Mouse (Mus musculus): ENCODE measurements around the gene B9d2.

Gene B9d2

DNA sequence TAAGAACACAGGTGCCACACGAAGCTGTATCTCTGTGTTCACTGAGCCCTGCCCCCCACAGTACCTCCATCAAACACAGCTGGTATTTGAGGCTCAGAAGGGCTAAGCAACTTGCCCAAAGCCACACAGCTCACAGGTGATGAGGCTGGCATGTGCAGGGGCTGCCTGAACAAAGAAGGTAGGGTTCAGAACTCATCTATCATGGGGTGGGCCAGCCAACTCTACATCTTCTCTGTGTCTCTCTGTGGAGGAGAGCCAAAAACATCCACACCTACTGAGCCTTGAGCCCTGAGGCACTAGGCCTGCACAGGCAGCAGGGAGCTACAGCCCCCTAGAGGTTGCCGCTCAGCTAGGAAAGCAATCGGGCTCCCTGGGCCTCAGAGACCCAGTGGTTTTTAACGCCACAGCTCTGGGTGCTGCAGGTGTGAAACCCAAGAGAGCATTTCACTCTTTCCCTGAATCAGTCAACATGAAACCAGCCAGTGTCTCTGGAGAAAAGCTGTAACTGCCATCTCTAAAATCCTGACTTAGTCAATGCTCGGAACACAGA is 32.9 kb upstream of the B9d2 start:
- TF ChIP-seq CTCF (conservative IDR thresholded peaks at IDR 0.05; ENCODE audit: low read length) (peak; percentile 30), POU5F1 (IDR thresholded peaks at IDR 0.05; ENCODE audit: borderline replicate concordance, low read length) (no peak)

DNA sequence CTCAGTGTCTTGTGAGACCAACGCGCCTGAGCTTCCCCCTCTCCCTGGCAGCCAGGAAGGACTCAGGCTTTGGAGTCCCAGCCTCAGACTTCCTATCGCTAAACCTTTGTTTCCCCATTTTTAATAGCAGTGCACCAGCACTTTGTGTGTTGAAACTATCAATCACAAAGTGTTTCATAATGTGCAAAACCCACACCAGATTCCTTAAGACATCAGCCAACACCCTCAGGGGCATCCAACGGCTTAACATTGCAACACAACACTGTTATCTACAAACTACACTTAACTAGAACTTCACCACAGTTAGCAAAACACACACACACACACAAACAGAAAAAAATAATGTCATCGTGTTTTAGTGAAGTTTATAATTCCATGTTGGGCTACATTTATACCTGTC is 30.7 kb upstream of the B9d2 start:
- no peaks in the 10 kb centered on the region for H3K9me3 ChIP-seq (ENCODE audit: low read length)
- peaks cover 62% of the 10 kb centered on the region for H3K36me3 ChIP-seq (ENCODE audit: insufficient read depth, low read length)
- H3K4me3 ChIP-seq (replicated peaks; ENCODE audit: low read length): no peak overlapping the region
- H3K4me1 ChIP-seq (replicated peaks; ENCODE audit: low read depth, low read length): peaks cover 88% of the 10 kb centered on the region
- TF ChIP-seq NANOG (IDR thresholded peaks at IDR 0.05; ENCODE audit: borderline replicate concordance, low read length) (no peak), POU5F1 (IDR thresholded peaks at IDR 0.05; ENCODE audit: borderline replicate concordance, low read length) (no peak), CTCF (conservative IDR thresholded peaks at IDR 0.05; ENCODE audit: low read length) (no peak)
- H3K27me3 ChIP-seq (ENCODE audit: insufficient read depth, low read length): no peaks in the 10 kb centered on the region

More for the DNA sequence above, 32.9 kb upstream of the B9d2 start:
- Histone ChIP-seq H3K27me3 (ENCODE audit: insufficient read depth, low read length) (no peaks in the 10 kb centered on the region), H3K4me1 (replicated peaks; ENCODE audit: low read depth, low read length) (peaks cover 89% of the 10 kb centered on the region), H3K4me3 (replicated peaks; ENCODE audit: low read length) (no peak overlapping the region), H3K36me3 (ENCODE audit: insufficient read depth, low read length) (peaks cover 50% of the 10 kb centered on the region), H3K9me3 (ENCODE audit: low read length) (no peaks in the 10 kb centered on the region)

DNA sequence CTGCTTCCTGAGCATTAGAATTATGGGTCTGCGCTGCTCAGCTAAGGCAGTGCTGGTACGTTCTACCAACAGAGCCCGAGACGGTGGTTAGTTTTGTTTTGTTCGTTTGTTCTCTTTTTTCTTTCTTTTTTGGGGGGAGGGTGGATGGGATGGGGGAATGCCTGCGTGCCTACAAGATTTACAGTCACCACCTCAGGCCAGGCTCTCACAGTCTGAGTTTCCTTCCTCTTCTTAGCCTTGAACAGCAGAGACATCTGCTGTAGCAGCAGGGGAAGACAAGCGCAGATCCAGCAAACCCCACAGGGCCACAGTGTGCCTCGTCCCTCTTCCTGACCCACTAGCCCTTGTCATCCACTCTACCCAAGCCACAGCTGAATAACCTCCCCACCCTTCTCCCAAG is 29.3 kb upstream of the B9d2 start:
- TF ChIP-seq POU5F1 (IDR thresholded peaks at IDR 0.05; ENCODE audit: borderline replicate concordance, low read length): no peak
- no peak for TF ChIP-seq CTCF (conservative IDR thresholded peaks at IDR 0.05; ENCODE audit: low read length)
- TF ChIP-seq NANOG (IDR thresholded peaks at IDR 0.05; ENCODE audit: borderline replicate concordance, low read length): no peak
- H3K36me3 ChIP-seq (ENCODE audit: insufficient read depth, low read length): peaks cover 48% of the 10 kb centered on the region
- H3K4me3 ChIP-seq (replicated peaks; ENCODE audit: low read length): peak overlapping the region; percentile 23
- H3K27me3 ChIP-seq (ENCODE audit: insufficient read depth, low read length): no peaks in the 10 kb centered on the region
- H3K4me1 ChIP-seq (replicated peaks; ENCODE audit: low read depth, low read length): peaks cover 88% of the 10 kb centered on the region
- H3K9me3 ChIP-seq (ENCODE audit: low read length): no peaks in the 10 kb centered on the region

DNA sequence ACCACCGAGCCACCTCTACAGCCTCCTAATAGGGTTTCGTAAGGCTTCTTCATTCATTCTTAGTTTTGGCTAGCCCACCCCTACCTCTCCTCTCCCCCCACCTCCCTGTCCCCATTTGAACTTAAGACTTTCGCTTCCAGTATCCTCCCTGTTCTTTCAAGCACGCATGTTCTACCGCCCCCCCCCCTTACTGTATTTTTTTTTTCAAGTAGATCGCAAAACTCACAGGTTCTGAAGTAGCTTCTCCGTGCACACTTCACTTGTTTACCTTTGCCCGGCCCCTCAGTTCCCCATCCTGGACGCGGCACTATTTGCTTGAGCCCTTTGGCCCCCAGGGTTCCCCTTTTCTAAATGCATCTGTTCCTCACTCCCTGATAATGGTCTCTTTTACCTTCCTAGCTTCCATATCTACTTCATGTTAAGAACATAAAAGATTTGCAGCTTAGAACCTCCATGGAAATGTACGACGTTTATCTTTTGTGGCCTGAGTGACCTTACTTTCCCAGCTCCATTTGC is 28.3 kb upstream of the B9d2 start:
- Histone ChIP-seq H3K36me3 (ENCODE audit: insufficient read depth, low read length) (peaks cover 39% of the 10 kb centered on the region), H3K4me1 (replicated peaks; ENCODE audit: low read depth, low read length) (peaks cover 88% of the 10 kb centered on the region), H3K4me3 (replicated peaks; ENCODE audit: low read length) (no peak overlapping the region), H3K9me3 (ENCODE audit: low read length) (no peaks in the 10 kb centered on the region), H3K27me3 (ENCODE audit: insufficient read depth, low read length) (no peaks in the 10 kb centered on the region)
- no peak for TF ChIP-seq CTCF (conservative IDR thresholded peaks at IDR 0.05; ENCODE audit: low read length)
- no peak for TF ChIP-seq POU5F1 (IDR thresholded peaks at IDR 0.05; ENCODE audit: borderline replicate concordance, low read length)
- no peak for TF ChIP-seq NANOG (IDR thresholded peaks at IDR 0.05; ENCODE audit: borderline replicate concordance, low read length)

DNA sequence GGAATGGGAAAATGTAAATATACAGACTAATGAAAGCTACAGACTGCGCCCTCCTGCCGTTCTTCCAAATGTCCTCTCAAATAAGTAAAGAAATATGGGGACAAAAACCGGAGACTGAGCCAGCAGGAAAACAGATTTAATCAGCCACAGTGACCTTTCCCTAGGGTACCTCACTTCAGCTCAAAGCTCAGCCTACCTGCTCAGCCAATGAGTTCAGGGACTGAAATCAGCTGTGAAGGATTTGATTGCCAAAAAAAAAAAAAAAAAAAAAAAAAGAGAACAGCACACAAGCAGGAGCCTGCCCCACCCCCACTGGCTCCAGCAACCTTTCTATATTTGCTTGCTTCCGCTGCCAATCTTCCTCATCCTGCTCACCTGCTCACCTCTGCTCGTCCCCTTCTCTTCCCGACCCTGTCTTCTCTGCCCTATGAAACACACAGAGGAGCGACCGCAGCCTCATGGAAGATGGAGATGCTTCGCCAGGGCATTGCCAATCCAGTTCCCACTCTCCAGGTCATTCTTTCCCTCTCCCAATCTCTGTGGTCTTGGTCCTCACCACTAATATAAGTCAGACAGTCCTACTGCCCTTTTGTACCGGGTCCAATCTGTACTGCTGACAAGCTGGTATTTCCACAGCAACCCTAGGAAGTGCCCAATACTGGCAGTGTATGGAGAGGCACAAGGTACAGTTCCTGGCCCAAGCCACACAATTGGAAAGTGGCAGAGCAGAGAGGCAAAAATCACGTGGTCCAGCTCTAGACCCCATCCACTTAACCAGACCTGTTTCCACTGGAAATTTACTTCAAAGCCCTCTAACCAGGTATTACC is 24.8 kb upstream of the B9d2 start:
- Histone ChIP-seq H3K9me3 (ENCODE audit: low read length) (no peaks in the 10 kb centered on the region), H3K4me3 (replicated peaks; ENCODE audit: low read length) (peak overlapping the region; percentile 50), H3K4me1 (replicated peaks; ENCODE audit: low read depth, low read length) (peaks cover 80% of the 10 kb centered on the region), H3K27me3 (ENCODE audit: insufficient read depth, low read length) (no peaks in the 10 kb centered on the region), H3K36me3 (ENCODE audit: insufficient read depth, low read length) (peaks cover 32% of the 10 kb centered on the region)
- TF ChIP-seq CTCF (conservative IDR thresholded peaks at IDR 0.05; ENCODE audit: low read length) (no peak), POU5F1 (IDR thresholded peaks at IDR 0.05; ENCODE audit: borderline replicate concordance, low read length) (no peak), NANOG (IDR thresholded peaks at IDR 0.05; ENCODE audit: borderline replicate concordance, low read length) (no peak)

DNA sequence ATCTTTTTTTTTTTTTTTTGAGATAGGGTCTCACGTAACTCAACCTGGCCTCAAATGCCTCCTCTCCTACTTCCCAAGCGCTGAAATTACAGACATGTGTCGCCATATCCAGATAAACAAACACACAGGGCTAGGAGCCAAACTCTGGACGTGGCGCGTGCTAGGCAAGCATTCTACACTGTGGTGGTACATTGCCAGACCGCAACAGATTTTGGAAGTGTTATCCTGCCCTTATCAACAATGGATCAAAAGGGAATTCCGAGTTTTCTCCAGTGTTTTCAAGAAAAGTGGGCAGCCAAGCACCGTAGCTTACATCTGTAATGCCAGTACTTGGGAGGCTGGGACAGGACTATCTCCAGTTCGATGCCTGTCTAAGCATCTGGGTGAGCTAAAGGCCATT is 22.8 kb upstream of the B9d2 start:
- H3K9me3 ChIP-seq (ENCODE audit: low read length): no peaks in the 10 kb centered on the region
- H3K27me3 ChIP-seq (ENCODE audit: insufficient read depth, low read length): no peaks in the 10 kb centered on the region
- H3K4me1 ChIP-seq (replicated peaks; ENCODE audit: low read depth, low read length): peaks cover 82% of the 10 kb centered on the region
- H3K36me3 ChIP-seq (ENCODE audit: insufficient read depth, low read length): peaks cover 45% of the 10 kb centered on the region
- peak overlapping the region; percentile 89 for H3K4me3 ChIP-seq (replicated peaks; ENCODE audit: low read length)
- TF ChIP-seq CTCF (conservative IDR thresholded peaks at IDR 0.05; ENCODE audit: low read length) (no peak), NANOG (IDR thresholded peaks at IDR 0.05; ENCODE audit: borderline replicate concordance, low read length) (no peak), POU5F1 (IDR thresholded peaks at IDR 0.05; ENCODE audit: borderline replicate concordance, low read length) (no peak)

DNA sequence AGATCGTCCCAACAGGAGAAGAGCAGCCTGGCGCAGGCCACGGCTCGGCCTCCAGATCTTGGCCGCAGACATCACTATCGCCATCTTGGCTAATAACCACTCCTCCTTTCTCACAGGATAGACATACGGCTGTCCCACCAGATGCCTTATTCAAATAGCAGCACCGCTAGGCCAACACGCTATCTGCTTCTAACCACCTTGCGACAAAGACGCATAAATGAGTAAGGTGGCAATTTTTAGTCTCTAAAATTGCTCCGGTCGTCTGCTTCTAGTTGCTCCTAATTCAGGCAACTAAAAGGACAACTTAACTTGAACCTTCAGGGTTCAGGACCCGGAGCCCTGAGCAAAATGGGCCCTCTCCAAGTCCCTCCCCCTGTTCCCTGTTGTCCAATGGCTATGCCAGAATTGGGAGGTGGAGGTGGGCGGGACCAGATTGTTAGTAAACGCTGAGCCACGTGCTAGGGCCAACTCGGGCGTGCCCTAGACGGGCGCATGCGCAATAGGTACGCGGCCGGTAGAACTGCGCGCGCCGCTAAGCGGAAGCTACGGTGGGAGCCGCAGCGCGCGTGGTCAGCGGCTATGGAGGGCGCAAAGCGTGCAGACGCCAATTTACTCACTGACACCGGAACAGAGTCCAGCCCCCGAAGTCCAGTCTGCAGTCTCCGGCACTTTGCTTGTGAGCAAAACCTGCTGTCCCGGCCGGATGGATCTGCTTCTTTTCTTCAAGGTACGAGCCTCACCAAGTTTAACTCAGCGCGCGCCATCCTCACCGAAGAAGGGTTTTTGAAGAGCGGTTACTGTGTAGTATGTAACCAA is 21.7 kb upstream of the B9d2 start, which contains the start of the genes Bckdha and Exosc5:
Gene Bckdha (minus strand): TSS at position 325 of the 816 bp plus-strand sequence.
Gene Exosc5 (plus strand): TSS at position 508 of the 816 bp plus-strand sequence.
- H3K36me3 ChIP-seq (ENCODE audit: insufficient read depth, low read length): peaks cover 45% of the 10 kb centered on the region
- peak within 1 kb of the TSS; percentile 89 for H3K4me3 ChIP-seq (replicated peaks; ENCODE audit: low read length)
- TF ChIP-seq CTCF (conservative IDR thresholded peaks at IDR 0.05; ENCODE audit: low read length) (no peak), POU5F1 (IDR thresholded peaks at IDR 0.05; ENCODE audit: borderline replicate concordance, low read length) (no peak), NANOG (IDR thresholded peaks at IDR 0.05; ENCODE audit: borderline replicate concordance, low read length) (no peak)
- no peaks in the 10 kb centered on the region for H3K9me3 ChIP-seq (ENCODE audit: low read length)
- H3K27me3 ChIP-seq (ENCODE audit: insufficient read depth, low read length): no peaks in the 10 kb centered on the region
- H3K4me1 ChIP-seq (replicated peaks; ENCODE audit: low read depth, low read length): peaks cover 84% of the 10 kb centered on the region

DNA sequence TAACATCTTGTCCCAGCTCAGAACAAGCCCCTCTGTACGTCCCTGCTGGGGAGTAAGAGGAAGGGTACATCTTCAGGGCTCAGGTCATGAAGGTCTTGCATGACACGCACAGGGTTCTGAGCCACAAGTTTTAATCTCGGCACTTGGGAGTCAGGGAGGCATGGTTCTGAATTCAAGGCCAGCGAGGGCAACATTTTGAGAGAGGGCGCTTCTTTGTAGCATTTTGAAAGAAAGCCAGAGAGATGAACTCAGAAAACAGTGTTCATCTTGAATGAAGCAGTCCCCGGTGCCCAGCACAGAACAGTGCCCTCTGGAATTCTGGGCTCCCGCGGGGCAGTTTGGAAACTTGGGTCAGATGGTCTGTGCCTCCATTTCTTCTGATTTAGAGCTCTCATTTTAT is 14.2 kb upstream of the B9d2 start:
- no peaks in the 10 kb centered on the region for H3K27me3 ChIP-seq (ENCODE audit: insufficient read depth, low read length)
- H3K36me3 ChIP-seq (ENCODE audit: insufficient read depth, low read length): peaks cover 93% of the 10 kb centered on the region
- H3K4me1 ChIP-seq (replicated peaks; ENCODE audit: low read depth, low read length): peaks cover 100% of the 10 kb centered on the region
- no peak for TF ChIP-seq POU5F1 (IDR thresholded peaks at IDR 0.05; ENCODE audit: borderline replicate concordance, low read length)
- no peak for TF ChIP-seq CTCF (conservative IDR thresholded peaks at IDR 0.05; ENCODE audit: low read length)
- no peak for TF ChIP-seq NANOG (IDR thresholded peaks at IDR 0.05; ENCODE audit: borderline replicate concordance, low read length)
- H3K9me3 ChIP-seq (ENCODE audit: low read length): no peaks in the 10 kb centered on the region
- no peak overlapping the region for H3K4me3 ChIP-seq (replicated peaks; ENCODE audit: low read length)

All from E14TG2a.4 (cell line).